8 mouse cellular contexts compared by ENCODE assay signal in the genomic region with DNA sequence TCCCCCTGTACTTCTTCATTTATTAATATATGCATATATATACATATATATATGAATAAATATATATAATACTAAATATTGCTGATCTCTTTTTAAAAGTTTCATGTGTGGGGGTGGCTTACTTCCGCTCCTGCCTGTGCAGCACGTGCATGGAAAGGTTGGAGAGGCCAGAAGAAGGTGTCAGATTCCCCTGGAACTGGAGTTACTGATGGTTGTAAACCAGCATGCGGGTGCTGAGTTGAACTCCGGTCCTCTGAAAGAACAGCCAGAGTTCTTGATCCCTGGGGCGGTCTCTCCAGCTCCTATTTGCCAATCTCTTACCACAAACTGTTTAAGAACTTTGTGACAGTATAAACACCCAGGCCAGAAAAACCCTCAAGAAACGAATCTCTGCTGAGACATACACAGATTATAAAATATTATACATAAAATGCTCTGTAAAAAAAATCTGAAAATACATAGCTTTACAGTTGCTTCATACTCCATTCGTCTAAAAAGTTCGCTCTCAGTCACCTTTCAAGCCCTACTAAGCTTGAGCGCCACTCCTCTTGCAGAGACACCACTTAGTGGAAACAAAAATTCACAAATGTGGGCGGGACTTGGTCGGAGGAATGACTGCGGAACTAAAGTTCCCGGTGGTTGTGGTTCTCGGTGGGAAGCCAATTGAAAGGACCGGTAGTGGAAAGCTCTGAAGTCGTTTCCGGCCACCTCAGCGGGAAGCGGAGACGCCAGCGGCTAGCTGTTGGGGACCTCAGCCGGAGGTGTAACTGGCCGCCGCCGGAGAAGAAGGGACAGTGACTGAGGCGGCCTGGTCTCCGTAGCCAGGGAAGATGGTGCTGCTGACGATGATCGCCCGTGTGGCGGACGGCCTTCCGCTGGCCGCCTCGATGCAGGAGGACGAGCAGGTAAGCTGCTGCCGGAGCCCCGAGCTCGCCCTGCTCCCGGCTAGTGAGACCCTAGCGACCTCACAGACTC. TPM values are rescaled to one million over a fixed set of nuclear protein-coding genes. Genes with fewer than 3 reads are reported as not detected.
DNase-seq lines count a peak whose midpoint lies in the region; ATAC-seq lines count a peak whose summit lies in the region.

Gene Sec22b (plus strand): TSS at position 675 of the 975 bp plus-strand sequence.

- no peaks in the 10 kb centered on the region for H3K36me3 ChIP-seq in intestine, embryonic 14.5 days (ENCODE audit: control insufficient read depth, insufficient read depth, low read length)

- H3K4me1 ChIP-seq in intestine, embryonic 14.5 days (replicated peaks; ENCODE audit: control insufficient read depth, insufficient read depth, low read length), result peaks cover 16% of the 10 kb centered on the region

- peak; percentile 86 for ATAC-seq in intestine, embryonic 14.5 days (replicated peaks; ENCODE audit: low FRiP score, low TSS enrichment, low read depth)

- 2% methylated on average over 41 of the region's 41 CpGs for WGBS in intestine, embryonic 14.5 days

- H3K27me3 ChIP-seq in intestine, embryonic 14.5 days (replicated peaks; ENCODE audit: control insufficient read depth, insufficient read depth, low read length), result no peaks in the 10 kb centered on the region

- H3K4me2 ChIP-seq in intestine, embryonic 14.5 days (ENCODE audit: low read length), result peak within 1 kb of the TSS; percentile 71

- peak; percentile 83 to 84 for DNase-seq in adrenal gland, adult 18-20 months (ENCODE audit: low spot score in 2 of 2)
- DNase-seq in embryo, embryonic 11 days, result peak; percentile 94
- DNase-seq in gastrocnemius, postnatal 25 days, result peak; percentile 84
- DNase-seq in intestine, embryonic 14.5 days (ENCODE audit: low spot score), result peak; percentile 94
- peak; percentile 90 to 93 for DNase-seq in left cerebral cortex, postnatal 14 days (ENCODE audit: low spot score in 2 of 2)
- DNase-seq in mesoderm, embryonic 11.5 days (ENCODE audit: low read depth, low spot score), result peak; percentile 93
- peak; percentile 79 to 86 for DNase-seq in right cerebral cortex, postnatal 36 days (ENCODE audit: low spot score in 2 of 2)
- peak; percentile 89 for DNase-seq in yolk sac, embryonic 10.5 days (ENCODE audit: low spot score)

- intact Hi-C loops in left cerebral cortex, postnatal 14 days (cut with DNase I), result no loop called here

- 0 out of 2 replicates have a peak within 1 kb of the TSS, but pooled peaks have one; percentile 5 for H3K27ac ChIP-seq in intestine, embryonic 14.5 days (ENCODE audit: low read depth)

- H3K4me3 ChIP-seq in intestine, embryonic 14.5 days (ENCODE audit: low read depth, low read length), result peak within 1 kb of the TSS; percentile 97

- no peaks in the 10 kb centered on the region for H3K9me3 ChIP-seq in intestine, embryonic 14.5 days (ENCODE audit: control insufficient read depth, low read length)

- H3K9ac ChIP-seq in intestine, embryonic 14.5 days (ENCODE audit: low read length), result peak within 1 kb of the TSS; percentile 77

RNA-seq across cellular contexts. Expression of gene Sec22b, which starts in this region (rescaled TPM):
- total RNA-seq in adrenal gland, adult 18-20 months (2021), result 100 to 1,000 TPM in 1 of 2 experiments, 10 to 100 TPM in 1; 93.0 to 193 TPM
- total RNA-seq in gastrocnemius, postnatal 25 days (2021), result 10 to 100 TPM; 26.0 to 26.3 TPM
- 132 and 143 TPM in 2 replicates for polyA plus RNA-seq in intestine, embryonic 14.5 days (2014; fragmentation: Nextera tagmentation; extraction: Ambion mirVana)
- total RNA-seq in left cerebral cortex, postnatal 14 days (2021), result 10 to 100 TPM; 69.4 to 69.5 TPM

Comparison
In these comparisons a context has a peak if more than half of its experiments do, and no peak if none do; other contexts are left out.
1. Peak in every context shown above with its lines: DNase-seq, ATAC-seq, H3K4me3 ChIP-seq and H3K27ac ChIP-seq.